Mouse (Mus musculus) testis, adult 2 months (tissue): ENCODE data around the gene Zmat5.

Experiments
- CTCF ChIP-seq: fragments of 200-500 bp; IDR thresholded peaks from 2 replicates; pipeline ENCODE4 v1.5.1; 2012; ENCODE audit warnings: low read depth, mild to moderate bottlenecking, inconsistent platforms, low read length, moderate library complexity; ENCODE audit not compliant: control insufficient read depth, insufficient read depth, insufficient replicate concordance
- POLR2A ChIP-seq: fragments of 200-500 bp; IDR thresholded peaks from 2 replicates; pipeline ENCODE4 v1.6.1; 2012; ENCODE audit warnings: low read depth, mild to moderate bottlenecking, inconsistent platforms, low read length, moderate library complexity; ENCODE audit not compliant: control insufficient read depth

DNA sequence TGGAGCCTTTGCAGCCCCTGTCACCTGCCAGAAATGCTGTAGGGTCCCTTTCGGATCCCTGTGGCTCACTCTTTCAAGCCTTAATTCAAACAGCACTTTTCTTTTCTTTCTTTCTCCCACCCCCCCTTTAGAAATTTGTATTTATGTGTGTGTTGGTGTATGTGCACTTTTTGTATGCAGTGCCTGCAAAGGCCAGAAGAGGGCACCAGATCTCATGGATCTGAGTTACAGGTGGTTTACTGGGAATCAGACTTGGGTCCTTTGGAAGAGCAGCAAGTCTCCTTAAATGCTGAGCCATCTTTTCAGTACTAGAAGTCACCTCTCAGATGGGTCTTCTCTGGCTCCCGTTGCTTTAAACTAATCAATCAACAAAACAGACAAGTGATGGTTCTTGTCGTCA lies 49.6 kb downstream of the Zmat5 start:
- no peak for TF ChIP-seq POLR2A
- TF ChIP-seq CTCF: no peak
